Mouse (Mus musculus) inflammation-experienced regulatory T-cells, adult 6 months (primary cell): ENCODE data around the gene Fam118a. TPM values are rescaled to one million over a fixed set of nuclear protein-coding genes. Genes with fewer than 3 reads are reported as not detected.
"Not testable (repeated sequence)": the region's sequence is repeated elsewhere in the genome, so short reads cannot be mapped to it uniquely, and the experiment has no call there.

Source experiments
- ATAC-seq: one replicate; pipeline ENCODE4 v1.8.0; 2017
- polyA plus RNA-seq, 3 experiments: library from polyadenylated mRNA; unstranded; fragments of 100-300 nt; shearing (Covaris generic); gene quantifications; one replicate each; pipeline ENCODE4 v1.2.1; 2017

Gene Fam118a
- 10 to 100 TPM; 27.4 to 43.6 (median 41.6) TPM for polyA plus RNA-seq

- not testable (repeated sequence) for ATAC-seq
These were observed at the start of gene Fam118a for GRCm38 (mm10) chr15:85028648-85029047. Fam118a (plus strand) TSS chr15:85028948.

GRCm38 (mm10) chr15:84981609-84982313 is 47.0 kb upstream of the Fam118a start:
- ATAC-seq: no peak

GRCm38 (mm10) chr15:84982888-84983287 is 45.9 kb upstream of the Fam118a start:
- ATAC-seq: no peak

- ATAC-seq: no peak
These were observed 45.0 kb upstream of the Fam118a start for GRCm38 (mm10) chr15:84983721-84984120.

- no peak for ATAC-seq
These were observed 43.1 kb upstream of the Fam118a start for GRCm38 (mm10) chr15:84985516-84986160.

GRCm38 (mm10) chr15:84986171-84987019 is 42.4 kb upstream of the Fam118a start:
- no peak for ATAC-seq

- ATAC-seq: peak; percentile 12
These were observed 41.5 kb upstream of the Fam118a start for GRCm38 (mm10) chr15:84987020-84987815.

GRCm38 (mm10) chr15:84987874-84988825 is 40.6 kb upstream of the Fam118a start, which contains the start of gene 5031439G07Rik:
5031439G07Rik (minus strand) TSS chr15:84988551.
- peak; percentile 94 for ATAC-seq

GRCm38 (mm10) chr15:84989098-84989497 is 39.6 kb upstream of the Fam118a start:
- ATAC-seq: no peak

- no peak for ATAC-seq
These were observed 39.0 kb upstream of the Fam118a start for GRCm38 (mm10) chr15:84989771-84990170.

GRCm38 (mm10) chr15:84994498-84994897 is 34.2 kb upstream of the Fam118a start:
- no peak for ATAC-seq

- no peak for ATAC-seq
These were observed 33.7 kb upstream of the Fam118a start for GRCm38 (mm10) chr15:84995041-84995440.

- no peak for ATAC-seq
These were observed 32.8 kb upstream of the Fam118a start for GRCm38 (mm10) chr15:84995967-84996366.

GRCm38 (mm10) chr15:84997768-84998454 is 30.8 kb upstream of the Fam118a start:
- ATAC-seq: no peak

- no peak for ATAC-seq
These were observed 28.8 kb upstream of the Fam118a start for GRCm38 (mm10) chr15:84999911-85000310.

- ATAC-seq: peak; percentile 94
These were observed 27.5 kb upstream of the Fam118a start for GRCm38 (mm10) chr15:85000984-85001982.

GRCm38 (mm10) chr15:85009666-85010065 is 19.1 kb upstream of the Fam118a start:
- no peak for ATAC-seq

GRCm38 (mm10) chr15:85011895-85012661 is 16.7 kb upstream of the Fam118a start:
- ATAC-seq: no peak
